Mouse (Mus musculus) MEL (cell line): ENCODE measurements around the gene Arhgef38. TPM values are rescaled to one million over a fixed set of nuclear protein-coding genes. Genes with fewer than 3 reads are reported as not detected.

Experiments
- DNase-seq: peaks from one replicate; pipeline ENCODE4 v3.0.0; 2011; ENCODE audit warnings: low read depth, low spot score
- H3K27ac ChIP-seq: 2 replicates; pipeline ENCODE4 v1.5.1; 2012; ENCODE audit warnings: low read depth, mild to moderate bottlenecking, control low read depth, low read length, moderate library complexity; ENCODE audit not compliant: control insufficient read depth
- H3K27me3 ChIP-seq, 2 experiments: fragments of 150-350 bp in 1 of 2; sonication (generic) in 1 of 2; 2 replicates each; pipeline ENCODE4 v1.6.1; 2012; ENCODE audit warnings: low read length in 2 of 2, mild to moderate bottlenecking in 2 of 2, improper control_type of control experiment in 1 of 2, moderate library complexity in 1 of 2; ENCODE audit not compliant: insufficient read depth in 2 of 2, control insufficient read depth in 1 of 2
- H3K36me3 ChIP-seq, 2 experiments: 2 replicates each; pipeline ENCODE4 v1.6.1; 2012 to 2014; ENCODE audit warnings: low read length in 2 of 2, improper control_type of control experiment in 1 of 2, inconsistent platforms in 1 of 2, mild to moderate bottlenecking in 1 of 2; ENCODE audit not compliant: insufficient read depth in 2 of 2, control insufficient read depth in 1 of 2
- H3K4me1 ChIP-seq, 2 experiments: fragments of 150-350 bp in 1 of 2; sonication (generic) in 1 of 2; 2 replicates each; pipeline ENCODE4 v1.6.1; 2012; ENCODE audit warnings: low read length in 2 of 2, improper control_type of control experiment in 1 of 2, mild to moderate bottlenecking in 1 of 2; ENCODE audit not compliant: insufficient read depth in 2 of 2, control insufficient read depth in 1 of 2
- H3K4me3 ChIP-seq, 2 experiments: fragments of 150-350 bp in 1 of 2; sonication (generic) in 1 of 2; 2 replicates each; pipeline ENCODE4 v1.5.1; 2012; ENCODE audit warnings: low read depth in 2 of 2, low read length in 2 of 2, mild to moderate bottlenecking in 2 of 2, moderate library complexity in 2 of 2, control low read depth in 1 of 2, improper control_type of control experiment in 1 of 2; ENCODE audit not compliant: control insufficient read depth in 1 of 2, insufficient read depth in 1 of 2
- H3K79me2 ChIP-seq: 2 replicates; pipeline ENCODE4 v1.6.1; 2012; ENCODE audit warnings: mild to moderate bottlenecking, low read length, moderate library complexity; ENCODE audit not compliant: control insufficient read depth, poor library complexity, insufficient read depth
- H3K9ac ChIP-seq: 2 replicates; pipeline ENCODE4 v1.6.1; 2012; ENCODE audit warnings: low read depth, mild to moderate bottlenecking, control low read depth, low read length, moderate library complexity; ENCODE audit not compliant: control insufficient read depth, poor library complexity, severe bottlenecking
- H3K9me3 ChIP-seq: fragments of 150-350 bp; sonication (generic); replicated peaks from 2 replicates; pipeline ENCODE4 v1.6.1; 2012; ENCODE audit warnings: mild to moderate bottlenecking, low read length, improper control_type of control experiment, moderate library complexity; ENCODE audit not compliant: insufficient read depth
- CHD1 ChIP-seq: IDR thresholded peaks from 2 replicates; pipeline ENCODE4 v1.6.1; 2012; ENCODE audit warnings: low read depth, mild to moderate bottlenecking, inconsistent platforms, low read length, improper control_type of control experiment
- CTCF ChIP-seq, 3 experiments: IDR thresholded peaks in 2 of 3; conservative IDR thresholded peaks in 1 of 3; 2 replicates each; pipeline ENCODE4 v1.5.1; 2011 to 2012; ENCODE audit warnings: low read length in 3 of 3, low read depth in 2 of 3, mild to moderate bottlenecking in 2 of 3, improper control_type of control experiment in 1 of 3, inconsistent platforms in 1 of 3, mixed read lengths in 1 of 3, moderate library complexity in 1 of 3; ENCODE audit not compliant: control insufficient read depth in 1 of 3, insufficient read depth in 1 of 3, poor library complexity in 1 of 3, severe bottlenecking in 1 of 3
- E2F4 ChIP-seq: IDR thresholded peaks from 2 replicates; pipeline ENCODE4 v1.6.1; 2011; ENCODE audit warnings: low read depth, low read length, improper control_type of control experiment, borderline replicate concordance
- ELF1 ChIP-seq: IDR thresholded peaks from 2 replicates; pipeline ENCODE4 v1.6.1; 2014; ENCODE audit warnings: low read depth, mild to moderate bottlenecking, inconsistent platforms, low read length, improper control_type of control experiment, moderate library complexity
- EP300 ChIP-seq, 2 experiments: IDR thresholded peaks; 2 replicates each; pipeline ENCODE4 v1.6.1; 2011; ENCODE audit warnings: improper control_type of control experiment in 2 of 2, low read length in 2 of 2, low read depth in 1 of 2, mild to moderate bottlenecking in 1 of 2
- ETS1 ChIP-seq: IDR thresholded peaks from 2 replicates; pipeline ENCODE4 v1.6.1; 2012; ENCODE audit warnings: low read depth, mild to moderate bottlenecking, inconsistent platforms, low read length, improper control_type of control experiment, moderate library complexity
- GABPA ChIP-seq: IDR thresholded peaks from 2 replicates; pipeline ENCODE4 v1.6.1; 2012; ENCODE audit warnings: low read depth, mild to moderate bottlenecking, inconsistent platforms, low read length, improper control_type of control experiment, moderate library complexity
- GATA1 ChIP-seq: IDR thresholded peaks from 2 replicates; pipeline ENCODE4 v1.6.1; 2011; ENCODE audit warnings: low read depth, low read length, improper control_type of control experiment
- HCFC1 ChIP-seq: IDR thresholded peaks from 2 replicates; pipeline ENCODE4 v1.6.1; 2012; ENCODE audit warnings: low read depth, mild to moderate bottlenecking, inconsistent platforms, low read length, improper control_type of control experiment, moderate library complexity
- MAFK ChIP-seq: IDR thresholded peaks from 2 replicates; pipeline ENCODE4 v1.6.1; 2011; ENCODE audit warnings: low read depth, mild to moderate bottlenecking, low read length, improper control_type of control experiment, borderline replicate concordance
- MAZ ChIP-seq: IDR thresholded peaks from 2 replicates; pipeline ENCODE4 v1.6.1; 2012; ENCODE audit warnings: low read depth, mild to moderate bottlenecking, inconsistent platforms, low read length, improper control_type of control experiment
- MXI1 ChIP-seq: IDR thresholded peaks from 2 replicates; pipeline ENCODE4 v1.6.1; 2011; ENCODE audit warnings: mild to moderate bottlenecking, low read depth, low read length, improper control_type of control experiment
- MYB ChIP-seq: IDR thresholded peaks from 2 replicates; pipeline ENCODE4 v1.6.1; 2011; ENCODE audit warnings: mild to moderate bottlenecking, low read depth, low read length, improper control_type of control experiment
- MYC ChIP-seq: IDR thresholded peaks from 2 replicates; pipeline ENCODE4 v1.6.1; 2011; ENCODE audit warnings: low read depth, mild to moderate bottlenecking, low read length, improper control_type of control experiment, moderate library complexity
- NRF1 ChIP-seq: IDR thresholded peaks from 2 replicates; pipeline ENCODE4 v1.6.1; 2014; ENCODE audit warnings: low read depth, mild to moderate bottlenecking, inconsistent platforms, low read length, improper control_type of control experiment, moderate library complexity; ENCODE audit not compliant: poor library complexity, insufficient read depth, severe bottlenecking
- RAD21 ChIP-seq: IDR thresholded peaks from 2 replicates; pipeline ENCODE4 v1.6.1; 2011; ENCODE audit warnings: mild to moderate bottlenecking, low read depth, low read length, improper control_type of control experiment
- SMC3 ChIP-seq: IDR thresholded peaks from 2 replicates; pipeline ENCODE4 v1.6.1; 2011; ENCODE audit warnings: low read depth, low read length, improper control_type of control experiment
- TBP ChIP-seq: IDR thresholded peaks from 2 replicates; pipeline ENCODE4 v1.8.0; 2011; ENCODE audit warnings: low read depth, low read length, improper control_type of control experiment
- TCF12 ChIP-seq: IDR thresholded peaks from 2 replicates; pipeline ENCODE4 v1.6.1; 2014; ENCODE audit warnings: low read depth, mild to moderate bottlenecking, inconsistent platforms, low read length, improper control_type of control experiment, moderate library complexity
- USF1 ChIP-seq: IDR thresholded peaks from 2 replicates; pipeline ENCODE4 v1.6.1; 2014; ENCODE audit warnings: low read depth, mild to moderate bottlenecking, inconsistent platforms, low read length, improper control_type of control experiment, moderate library complexity
- ZKSCAN1 ChIP-seq: IDR thresholded peaks from 2 replicates; pipeline ENCODE4 v1.6.1; 2012; ENCODE audit warnings: low read depth, mild to moderate bottlenecking, inconsistent platforms, low read length, improper control_type of control experiment, moderate library complexity
- ZMIZ1 ChIP-seq: IDR thresholded peaks from 2 replicates; pipeline ENCODE4 v1.6.1; 2012; ENCODE audit warnings: low read depth, mild to moderate bottlenecking, inconsistent platforms, low read length, improper control_type of control experiment, moderate library complexity
- polyA plus RNA-seq, 2 experiments: library from polyadenylated mRNA; stranded (reverse) in 1 of 2; unstranded in 1 of 2; fragments of >175 nt in 1 of 2; fragments of >200 nt in 1 of 2; gene quantifications; 2 replicates each; pipeline versions ENCODE4 v1.2.1 to v1.2.4; 2012; ENCODE audit warnings: low replicate concordance in 2 of 2, low read depth in 1 of 2; ENCODE audit not compliant: insufficient read length in 2 of 2, insufficient read depth in 1 of 2, missing spikeins in 1 of 2
- total RNA-seq: library from RNA; depleted of rRNA; stranded (reverse); fragments of 300-350 nt; gene quantifications from 2 replicates; pipeline ENCODE4 v1.2.3, GENCODE M21; 2012

Gene Arhgef38
- total and polyA plus RNA-seq, 3 experiments = not detected

DNA sequence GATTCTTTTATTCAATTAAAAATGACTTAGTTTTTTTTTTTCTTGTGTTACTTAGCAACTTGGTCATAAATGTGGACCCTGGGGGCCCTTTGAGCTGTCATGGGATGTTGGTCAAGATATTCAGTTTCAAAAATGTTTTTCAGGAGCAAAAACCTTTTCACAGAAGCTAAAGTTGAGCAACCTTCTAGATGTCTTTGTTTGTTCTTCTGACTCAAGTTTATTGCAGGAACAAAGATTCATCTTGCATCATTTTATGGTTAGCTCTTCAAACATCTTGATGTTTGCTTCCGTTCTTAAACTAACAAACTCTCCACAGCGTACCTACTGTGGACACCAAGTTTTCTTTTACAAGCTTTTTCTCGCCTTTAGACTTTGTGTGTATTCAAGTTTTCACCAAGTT lies 23.4 kb downstream of the Arhgef38 start:
- no peak for DNase-seq
- H3K9me3 ChIP-seq = no peaks in the 10 kb centered on the region
- TF ChIP-seq MAFK = no peak
- TF ChIP-seq ZMIZ1 = no peak
- TF ChIP-seq CTCF (IDR thresholded peaks at IDR 0.05 in 2 of 3, conservative IDR thresholded peaks at IDR 0.05 in 1 of 3; ENCODE audit: control insufficient read depth in 1 of 3, insufficient read depth in 1 of 3, low read depth in 2 of 3, low read length in 3 of 3, poor library complexity in 1 of 3, severe bottlenecking in 1 of 3) = no peak
- TF ChIP-seq ELF1 = no peak
- TF ChIP-seq E2F4 = no peak
- no peak for TF ChIP-seq TCF12
- TF ChIP-seq ZKSCAN1 = no peak
- no peak for TF ChIP-seq GABPA
- TF ChIP-seq USF1 = no peak
- no peak for TF ChIP-seq HCFC1
- TF ChIP-seq EP300 (IDR thresholded peaks at IDR 0.05; ENCODE audit: low read depth in 1 of 2, low read length in 2 of 2) = no peak
- TF ChIP-seq MXI1 = no peak
- no peak for TF ChIP-seq ETS1
- TF ChIP-seq MAZ = no peak
- H3K36me3 ChIP-seq = no peaks in the 10 kb centered on the region
- H3K4me3 ChIP-seq = no peak overlapping the region
- H3K27me3 ChIP-seq = no peaks in the 10 kb centered on the region
- no peaks in the 10 kb centered on the region for H3K4me1 ChIP-seq
- H3K79me2 ChIP-seq = no peaks in the 10 kb centered on the region
- no peak overlapping the region for H3K9ac ChIP-seq
- H3K27ac ChIP-seq = no peak overlapping the region

DNA sequence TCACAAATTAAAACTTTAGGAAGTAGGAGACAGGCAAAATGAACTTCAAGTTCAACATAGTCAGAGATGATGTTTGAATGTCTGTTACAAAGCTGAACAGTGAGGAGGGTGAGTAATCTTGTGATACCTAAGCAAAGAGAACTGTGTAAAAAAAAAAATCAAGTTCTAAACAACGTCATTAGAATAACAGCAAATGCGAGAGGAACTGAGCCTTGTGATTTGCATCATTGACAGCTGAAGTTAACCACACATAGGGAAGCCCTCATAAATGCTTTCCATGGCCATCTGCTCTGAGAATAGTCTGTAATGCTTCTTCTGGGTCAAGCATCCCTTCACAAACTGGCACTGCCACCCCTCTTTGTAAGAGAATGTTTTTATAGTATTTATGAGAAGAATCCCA lies 31.0 kb downstream of the Arhgef38 start:
- Histone ChIP-seq H3K27me3 (no peaks in the 10 kb centered on the region), H3K27ac (no peak overlapping the region), H3K9me3 (no peaks in the 10 kb centered on the region)

More for the DNA sequence above, 31.0 kb downstream of the Arhgef38 start:
- Histone ChIP-seq H3K79me2 (no peaks in the 10 kb centered on the region), H3K4me3 (no peak overlapping the region), H3K9ac (no peak overlapping the region), H3K4me1 (no peaks in the 10 kb centered on the region), H3K36me3 (no peaks in the 10 kb centered on the region)
- TF ChIP-seq MYB (no peak), MXI1 (no peak), RAD21 (no peak), CHD1 (no peak), ZMIZ1 (no peak), HCFC1 (no peak), CTCF (IDR thresholded peaks at IDR 0.05 in 2 of 3, conservative IDR thresholded peaks at IDR 0.05 in 1 of 3; ENCODE audit: control insufficient read depth in 1 of 3, insufficient read depth in 1 of 3, low read depth in 2 of 3, low read length in 3 of 3, poor library complexity in 1 of 3, severe bottlenecking in 1 of 3) (no peak), NRF1 (no peak), ELF1 (no peak), SMC3 (no peak), MYC (no peak), TBP (no peak), GATA1 (no peak)
- DNase-seq = no peak
